11 mouse cellular contexts compared by ENCODE assay signal in the genomic region with DNA sequence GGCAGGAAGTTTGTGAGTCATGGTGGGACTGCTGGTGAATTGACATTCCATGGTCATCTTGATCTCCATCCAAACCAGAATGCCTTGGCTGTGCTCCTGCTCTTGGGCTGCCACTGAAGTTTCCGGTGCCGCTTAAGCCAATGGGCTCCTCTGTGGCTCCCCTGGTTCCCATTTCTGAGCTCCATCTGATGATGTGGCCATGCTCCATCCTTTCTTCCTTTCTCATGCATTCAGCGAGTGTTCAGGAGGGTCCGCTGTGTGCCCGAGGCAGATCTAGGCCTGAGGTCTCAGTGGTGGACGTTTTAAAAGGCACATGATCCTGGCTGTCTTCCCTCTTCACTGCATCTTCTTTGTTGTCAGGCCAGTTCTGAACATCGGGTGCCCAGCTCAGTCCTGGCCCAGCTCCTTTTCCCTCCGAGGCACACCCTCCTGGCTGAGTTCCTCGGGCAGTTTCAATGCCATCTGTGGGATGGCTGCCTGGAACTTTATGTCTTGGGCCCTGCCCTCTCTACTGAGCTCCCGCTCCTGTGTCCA. TPM values are rescaled to one million over a fixed set of nuclear protein-coding genes. Genes with fewer than 3 reads are reported as not detected.
A peak's percentile ranks its signal among the peaks of the same experiment; 100 is the strongest.
DNase-seq lines count a peak whose midpoint lies in the region; ATAC-seq and TF ChIP-seq lines count a peak whose summit lies in the region.
"Had no signal": no experiment of that assay in that cellular context is flagged by ENCODE, and none has a peak within 500 bp of the region (broad histone marks: within the 10 kb centered on the region; RNA-seq: fewer than 3 reads in every experiment).

No protein-coding gene starts in this region.

- TF ChIP-seq POLR2A in heart, adult 2 months (IDR thresholded peaks at IDR 0.05; ENCODE audit: insufficient read depth, low read depth, low read length): no peak

- peak; percentile 55 to 67 for DNase-seq in heart, adult 2 months
- DNase-seq in heart, postnatal 4 days: no peak
- peak; percentile 66 for DNase-seq in adrenal gland, postnatal 14 days
- DNase-seq in frontal cortex, adult 2 months (ENCODE audit: extremely low spot score in 1 of 2, low spot score in 1 of 2): peak; percentile 56 to 62
- peak; percentile 27 to 60 for DNase-seq in left cerebral cortex, adult 9 months (ENCODE audit: low spot score in 2 of 2)
- DNase-seq in right cerebral cortex, postnatal 4 days: peak; percentile 32
- no peak for DNase-seq in embryo, embryonic 9.5 days (ENCODE audit: extremely low spot score)
- DNase-seq in hindbrain, embryonic 14.5 days (ENCODE audit: low spot score): no peak

- H3K9me3 ChIP-seq in hindbrain, embryonic 14.5 days (ENCODE audit: control insufficient read depth, low read length): no peaks in the 10 kb centered on the region
- H3K9me3 ChIP-seq: liver, embryonic 15.5 days; stomach, embryonic 15.5 days had no signal

- no peak for ATAC-seq in hindbrain, embryonic 14.5 days (ENCODE audit: low FRiP score)

- TF ChIP-seq EP300 in heart, adult 2 months (IDR thresholded peaks at IDR 0.05; ENCODE audit: insufficient read depth, low read depth, low read length): no peak

- no peak overlapping the region for H3K4me3 ChIP-seq in heart, adult 2 months
- no peak overlapping the region for H3K4me3 ChIP-seq in hindbrain, embryonic 14.5 days (replicated peaks; ENCODE audit: low read length)
- H3K4me3 ChIP-seq: erythroblast, embryonic 14.5 days; liver, embryonic 15.5 days; stomach, embryonic 15.5 days had no signal

- no peaks in the 10 kb centered on the region for H3K27me3 ChIP-seq in heart, adult 2 months (ENCODE audit: control insufficient read depth, insufficient read depth, low read length)
- H3K27me3 ChIP-seq in hindbrain, embryonic 14.5 days (ENCODE audit: control insufficient read depth, insufficient read depth, low read length): no peaks in the 10 kb centered on the region
- H3K27me3 ChIP-seq: liver, embryonic 15.5 days; stomach, embryonic 15.5 days had no signal

- peaks cover 4% of the 10 kb centered on the region for H3K4me1 ChIP-seq in heart, adult 2 months (ENCODE audit: control insufficient read depth, insufficient read depth, low read length)
- 0 out of 2 replicates have a peak, but pooled peaks cover 2% of the 10 kb centered on the region for H3K4me1 ChIP-seq in hindbrain, embryonic 14.5 days (replicated peaks; ENCODE audit: control insufficient read depth, insufficient read depth, low read length)
- H3K4me1 ChIP-seq: liver, embryonic 15.5 days had no signal

- H3K79me2 ChIP-seq in heart, adult 2 months (replicated peaks; ENCODE audit: control insufficient read depth, insufficient read depth, low read length): no peaks in the 10 kb centered on the region

- no peaks in the 10 kb centered on the region for H3K36me3 ChIP-seq in heart, adult 2 months (ENCODE audit: control insufficient read depth, insufficient read depth, low read length)
- H3K36me3 ChIP-seq in hindbrain, embryonic 14.5 days (replicated peaks; ENCODE audit: control insufficient read depth, insufficient read depth): no peaks in the 10 kb centered on the region
- H3K36me3 ChIP-seq: liver, embryonic 15.5 days; stomach, embryonic 15.5 days had no signal

- peak overlapping the region; percentile 31; the same call in 1 of the 2 replicates for H3K27ac ChIP-seq in heart, adult 2 months
- no peak overlapping the region for H3K27ac ChIP-seq in hindbrain, embryonic 14.5 days
- H3K27ac ChIP-seq: liver, embryonic 15.5 days; stomach, embryonic 15.5 days had no signal

- no peak for TF ChIP-seq CTCF in heart, adult 2 months (IDR thresholded peaks at IDR 0.05)

- H3K9ac ChIP-seq in heart, adult 2 months (ENCODE audit: low read depth, low read length): no peak overlapping the region
- H3K9ac ChIP-seq in hindbrain, embryonic 14.5 days: no peak overlapping the region
- H3K9ac ChIP-seq: liver, embryonic 15.5 days; stomach, embryonic 15.5 days had no signal

- 54% methylated on average over 10 of the region's 10 CpGs for WGBS in heart, adult 2 months
- 77% methylated on average over 10 of the region's 10 CpGs for WGBS in hindbrain, embryonic 14.5 days

- intact Hi-C loops in heart, adult 2 months (cut with DNase I): no loop called here

- H3K4me2 ChIP-seq in hindbrain, embryonic 14.5 days (replicated peaks): no peak overlapping the region
- H3K4me2 ChIP-seq: liver, embryonic 15.5 days; stomach, embryonic 15.5 days had no signal

RNA-seq across cellular contexts. Expression of a gene that starts 40.0 kb away (rescaled TPM):
- total RNA-seq in heart, adult 2 months (2021): 1 to 10 TPM; 4.0 to 6.5 TPM
- polyA plus RNA-seq in heart, adult 2 months (2012; rRNA removed): 2.5 and 3.3 TPM in 2 replicates
- 1 to 10 TPM; 4.1 to 4.4 TPM for total RNA-seq in heart, postnatal 4 days (2021)
- 11.7 and 14.0 TPM in 2 replicates for total RNA-seq in adrenal gland, postnatal 14 days (2021)
- 16.8 and 18.3 TPM in 2 replicates for polyA plus RNA-seq in frontal cortex, adult 2 months (2012; rRNA removed)
- polyA plus RNA-seq in hindbrain, embryonic 14.5 days (2014; fragmentation: Nextera tagmentation; extraction: Ambion mirVana): 2.2 and 2.6 TPM in 2 replicates

RNA-seq across cellular contexts. Expression of a gene that starts 51.6 kb away (rescaled TPM):
- total RNA-seq in heart, adult 2 months (2021): 10 to 100 TPM; 39.4 to 45.5 TPM
- polyA plus RNA-seq in heart, adult 2 months (2012; rRNA removed): 31.0 and 33.4 TPM in 2 replicates
- 10 to 100 TPM; 77.7 to 82.5 TPM for total RNA-seq in heart, postnatal 4 days (2021)
- 75.0 and 76.9 TPM in 2 replicates for total RNA-seq in adrenal gland, postnatal 14 days (2021)
- polyA plus RNA-seq in frontal cortex, adult 2 months (2012; rRNA removed): 41.4 and 45.5 TPM in 2 replicates
- 55.7 and 55.8 TPM in 2 replicates for polyA plus RNA-seq in hindbrain, embryonic 14.5 days (2014; fragmentation: Nextera tagmentation; extraction: Ambion mirVana)

Comparison
In these comparisons a context has a peak if more than half of its experiments do, and no peak if none do; other contexts are left out.
1. DNase-seq: peak in heart, adult 2 months (2 of 2), adrenal gland, postnatal 14 days (single experiment), frontal cortex, adult 2 months (2 of 2), left cerebral cortex, adult 9 months (2 of 2) and right cerebral cortex, postnatal 4 days (single experiment); none in heart, postnatal 4 days (single experiment), embryo, embryonic 9.5 days (single experiment) and hindbrain, embryonic 14.5 days (single experiment).